Mouse (Mus musculus) cerebellum, adult 9-11 months (tissue): ENCODE data around the gene Gramd1b.

Source experiments
- DNase-seq: peaks from one replicate; pipeline ENCODE4 v3.0.0; 2022

The Gramd1b gene

DNA sequence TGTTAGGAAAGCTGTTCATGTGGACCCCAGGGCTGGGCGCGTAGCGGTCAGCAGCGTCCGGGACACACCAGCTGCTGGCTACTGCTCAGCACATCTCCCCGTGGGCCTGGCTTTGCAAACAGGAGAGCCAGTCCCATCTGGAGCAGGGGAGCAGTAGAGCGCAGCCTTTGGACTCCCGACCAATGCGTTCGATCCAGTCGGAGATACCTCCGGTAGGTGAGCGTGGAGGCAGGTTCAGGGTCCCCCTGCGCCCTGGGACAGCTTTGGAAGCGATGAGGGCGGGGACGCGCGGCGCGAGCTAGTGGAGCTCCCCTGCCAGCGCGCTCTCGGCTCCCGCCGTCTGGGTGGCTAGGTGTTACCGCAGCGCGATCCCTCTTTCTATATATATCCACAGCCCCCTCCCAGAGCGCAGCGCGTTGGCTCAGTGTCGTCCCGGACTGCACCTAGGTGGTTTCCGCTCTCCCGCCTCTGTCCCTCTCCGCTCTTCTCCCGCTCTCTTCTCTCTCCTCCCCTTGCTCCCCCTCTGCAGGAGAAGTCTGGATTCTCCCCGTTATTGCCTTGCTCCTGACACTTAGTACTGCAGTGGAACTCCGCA, at the start of gene Gramd1b:
Gene Gramd1b, minus strand, starts transcription at position 357 of the 595 bp plus-strand sequence.
- peak; percentile 74 for DNase-seq

DNA sequence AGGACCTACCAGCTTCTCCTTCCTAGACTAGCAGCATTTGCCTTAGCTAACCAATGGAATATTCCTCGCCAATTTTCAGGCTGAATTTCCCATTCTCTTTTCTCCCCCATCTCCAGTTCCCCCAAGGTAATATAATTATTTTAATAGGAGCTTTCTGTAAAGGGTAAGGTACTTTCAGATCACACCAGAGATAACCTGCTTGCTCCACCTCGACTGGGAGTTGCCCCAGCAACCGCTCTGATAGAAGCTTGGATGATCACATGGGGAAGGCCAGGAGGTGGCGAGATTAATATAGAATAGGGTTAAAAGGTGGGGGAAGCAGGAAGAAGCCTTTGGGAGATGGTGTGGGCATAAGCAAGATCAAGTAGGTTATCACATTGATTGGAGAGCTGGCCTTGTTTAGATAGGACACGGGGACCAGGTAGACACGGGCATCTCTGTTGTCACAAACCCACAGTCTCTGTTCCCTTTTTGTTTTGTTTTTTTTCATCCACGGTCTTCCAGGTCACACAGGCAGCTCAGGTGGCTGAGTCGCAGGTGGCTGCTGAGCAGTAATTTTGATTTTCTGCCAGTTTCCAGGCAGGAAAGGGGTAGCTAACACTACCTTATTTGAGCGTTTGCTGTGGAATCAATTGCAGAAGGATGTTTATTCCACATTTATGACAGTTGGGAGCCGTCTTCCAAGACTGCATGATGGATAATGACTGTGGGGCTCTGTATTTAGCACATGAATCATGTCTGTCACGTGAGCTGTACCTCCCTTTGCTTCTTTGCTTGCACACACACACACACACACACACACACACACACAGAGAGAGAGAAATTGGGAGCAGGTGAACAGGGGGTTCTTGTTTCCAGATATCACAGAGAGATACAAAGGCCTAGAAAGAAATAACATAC, 47.8 kb upstream of the Gramd1b start:
- peak; percentile 57 for DNase-seq

DNA sequence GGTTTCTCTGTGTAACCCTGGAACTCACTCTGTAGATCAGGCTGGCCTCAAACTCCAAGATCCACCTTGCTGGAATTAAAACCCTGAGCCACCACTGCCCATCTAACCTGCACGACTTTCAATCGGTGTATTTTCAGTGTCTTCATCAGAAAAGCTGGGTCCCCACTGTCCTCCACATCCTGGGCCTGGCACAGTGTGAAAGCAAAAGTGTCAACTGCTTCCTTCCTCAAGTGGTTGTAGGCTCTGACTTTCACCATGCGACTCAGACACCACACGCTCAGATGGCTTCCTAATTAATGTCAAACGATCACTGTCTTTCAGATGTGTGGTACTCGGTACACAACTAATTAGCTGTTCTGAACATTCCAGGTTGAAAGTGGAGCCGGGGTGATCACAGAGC, 45.9 kb upstream of the Gramd1b start:
- no peak for DNase-seq

DNA sequence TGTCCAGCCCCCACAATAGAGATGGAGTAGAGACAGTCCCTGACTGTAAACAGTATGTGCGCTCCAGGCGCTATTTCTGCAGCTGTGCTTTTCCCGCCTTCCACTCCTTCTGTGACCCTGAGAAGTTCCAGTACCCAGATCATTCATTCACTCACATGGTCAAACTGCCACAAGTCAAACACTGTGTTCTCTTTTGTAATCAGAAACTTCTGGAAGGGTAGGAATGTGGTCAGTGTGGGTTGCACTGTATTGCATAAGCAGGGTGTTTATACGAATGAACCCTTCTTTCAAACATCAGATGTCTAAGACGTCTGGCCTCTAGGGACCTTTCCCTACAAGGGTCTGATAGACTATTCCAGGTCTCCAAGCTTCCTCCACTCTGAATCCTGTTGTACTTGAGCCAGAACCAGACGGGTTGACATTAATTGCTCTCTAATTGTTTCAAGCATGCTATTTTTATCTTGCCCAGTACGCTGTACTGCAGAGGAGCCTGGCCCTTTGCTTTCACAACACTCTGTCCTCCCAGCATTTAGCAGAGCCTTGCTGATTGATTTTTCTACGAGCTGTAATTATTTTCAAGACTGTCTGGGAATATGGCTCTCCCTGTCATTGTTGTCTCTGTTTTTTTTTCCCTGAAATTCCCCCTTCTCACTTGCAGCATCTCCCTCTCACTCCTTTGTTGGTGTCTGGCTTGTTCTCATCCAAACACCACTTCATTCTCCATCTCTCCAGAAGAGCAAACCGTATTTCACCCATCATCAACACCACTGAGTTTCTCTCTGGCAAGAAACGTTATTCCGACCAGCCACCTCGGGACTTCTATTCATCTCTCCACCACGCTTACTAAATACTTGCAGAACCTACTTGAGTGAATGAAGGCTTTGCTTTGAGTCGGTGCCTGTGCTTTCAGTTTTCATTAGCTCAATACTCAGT, 44.1 kb upstream of the Gramd1b start:
- no peak for DNase-seq

DNA sequence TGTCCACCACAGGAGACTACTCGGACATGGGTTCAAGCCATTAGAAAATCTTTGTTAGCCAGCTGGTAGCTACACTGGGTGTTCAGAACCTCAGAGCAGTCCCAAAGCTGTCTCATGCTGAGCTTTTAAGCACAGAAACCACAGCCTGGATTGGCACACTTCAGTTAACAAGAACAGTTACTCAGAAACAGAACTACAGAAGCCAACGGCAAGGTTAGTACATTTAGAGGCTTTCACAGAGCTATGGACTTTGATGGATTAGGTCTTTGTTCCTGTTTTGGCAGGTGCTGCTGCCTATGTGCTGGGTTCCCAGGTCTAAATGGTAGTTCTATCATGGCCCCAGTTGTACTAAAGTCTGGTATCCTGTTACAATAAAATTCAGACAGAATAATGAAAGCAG, 40.1 kb upstream of the Gramd1b start:
- DNase-seq, result no peak

DNA sequence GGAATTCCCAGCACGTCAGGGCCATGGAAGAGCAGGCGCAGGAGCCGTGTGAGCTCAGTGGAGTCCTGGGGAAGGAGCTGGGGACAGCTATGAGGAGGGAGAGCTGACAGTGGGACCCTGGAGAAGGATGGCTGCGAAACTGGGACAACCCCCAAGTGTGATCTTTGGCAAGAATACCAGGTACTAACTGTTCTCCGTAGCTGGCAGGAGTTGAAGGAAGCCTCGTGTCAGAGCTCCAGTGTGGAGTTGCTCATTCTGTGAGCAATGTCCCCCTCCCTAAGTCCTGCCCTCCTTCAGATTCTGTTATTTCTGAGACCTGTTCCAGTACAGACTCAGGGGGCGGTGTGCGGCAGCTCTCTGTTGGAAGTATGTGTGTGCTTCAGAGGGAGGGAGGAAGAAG, 36.9 kb upstream of the Gramd1b start:
- peak; percentile 45 for DNase-seq

DNA sequence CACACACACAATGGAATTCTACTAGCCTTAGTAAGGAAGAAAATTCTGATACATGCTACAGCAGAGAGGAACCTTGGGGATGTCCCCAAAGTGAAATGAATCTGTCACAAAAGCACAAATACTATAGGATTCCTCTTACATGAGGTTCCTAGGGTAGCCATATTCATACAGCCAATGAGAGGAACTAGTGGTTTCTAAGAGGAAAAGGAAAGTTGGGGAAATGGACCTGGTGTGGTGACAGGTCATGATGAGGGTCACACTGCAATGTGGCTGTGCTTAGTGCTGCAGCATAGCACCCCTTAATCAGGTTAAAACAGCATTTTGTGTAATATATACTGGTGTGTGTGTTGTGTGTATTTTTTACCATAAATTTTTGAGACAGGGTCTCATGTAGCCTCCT, 32.6 kb upstream of the Gramd1b start:
- no peak for DNase-seq

DNA sequence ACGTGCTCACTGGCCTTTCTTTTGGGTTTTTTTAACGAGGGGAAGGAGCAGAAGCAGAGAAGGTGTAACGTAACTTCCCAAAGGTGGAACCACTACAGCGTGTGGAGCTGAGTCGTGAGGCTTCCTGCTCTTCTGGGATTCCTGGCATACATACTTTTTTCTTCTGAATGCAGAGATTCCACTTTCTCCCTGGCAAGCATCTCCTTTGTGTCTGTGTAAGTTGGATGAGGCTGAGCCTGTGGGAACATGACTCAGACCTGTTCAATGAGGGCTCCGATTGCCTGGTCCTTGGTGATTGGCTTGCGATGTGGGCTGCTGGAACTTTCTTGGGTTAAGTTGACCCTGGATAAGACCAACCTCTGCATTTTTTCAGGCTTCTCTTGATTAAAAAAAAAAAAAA, 28.5 kb upstream of the Gramd1b start:
- DNase-seq, result no peak

DNA sequence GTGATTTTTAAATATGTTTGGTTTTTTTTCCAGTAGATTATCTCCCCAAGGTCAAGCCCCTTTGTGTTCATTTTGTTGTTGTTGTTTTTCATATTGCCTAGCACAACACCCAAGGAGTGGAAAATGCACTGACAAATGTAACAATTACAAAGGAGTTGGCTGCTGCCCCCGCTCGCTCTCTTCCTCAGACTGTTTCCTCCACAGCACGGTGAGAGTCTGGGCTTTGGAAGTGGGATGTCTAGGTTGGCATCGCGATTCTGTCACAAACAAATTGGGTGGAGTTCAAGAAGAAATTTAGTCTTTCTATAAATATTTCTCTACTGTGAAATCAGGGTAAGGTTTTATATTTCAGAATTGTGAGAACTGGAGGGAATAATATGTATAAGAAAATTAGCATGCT, 26.6 kb upstream of the Gramd1b start:
- no peak for DNase-seq

DNA sequence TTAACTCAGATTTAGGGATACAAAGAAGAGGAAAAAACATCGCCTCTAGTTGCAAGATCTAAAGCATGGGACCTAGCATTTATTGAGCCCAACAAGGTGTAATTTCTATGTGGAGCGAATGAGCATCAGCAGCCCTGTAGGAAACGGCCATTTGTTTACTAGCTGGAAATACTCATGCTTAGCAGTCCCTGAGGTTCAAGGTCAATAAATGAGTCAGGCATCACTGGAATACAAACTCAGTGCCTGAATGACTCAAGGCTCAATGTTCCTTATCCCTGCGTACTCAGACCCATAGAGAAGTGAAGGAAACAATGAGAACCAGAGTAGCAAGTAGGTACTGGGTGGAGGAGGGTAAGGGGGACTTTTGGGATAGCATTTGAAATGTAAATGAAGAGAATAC, 25.2 kb upstream of the Gramd1b start:
- DNase-seq, result no peak

DNA sequence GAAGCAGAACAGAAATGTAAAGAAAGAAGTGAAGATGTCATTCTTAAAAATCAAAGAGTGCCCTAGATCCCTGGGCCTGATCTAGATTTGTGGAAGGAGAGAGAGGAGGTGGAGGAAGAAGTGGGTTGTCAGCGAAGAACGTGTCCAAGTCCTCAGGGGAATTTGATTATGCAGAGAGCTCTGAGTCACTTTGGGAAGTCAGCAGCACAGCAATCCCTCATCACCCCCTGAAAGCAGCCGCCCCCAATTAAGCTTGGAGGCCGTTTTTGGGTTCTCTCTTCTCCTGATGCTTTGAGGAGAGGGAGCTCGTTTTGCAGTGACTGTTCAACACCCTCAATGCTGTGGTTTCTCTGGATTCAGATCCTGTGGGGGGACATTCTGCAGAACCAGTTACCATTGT, 24.1 kb upstream of the Gramd1b start:
- no peak for DNase-seq

DNA sequence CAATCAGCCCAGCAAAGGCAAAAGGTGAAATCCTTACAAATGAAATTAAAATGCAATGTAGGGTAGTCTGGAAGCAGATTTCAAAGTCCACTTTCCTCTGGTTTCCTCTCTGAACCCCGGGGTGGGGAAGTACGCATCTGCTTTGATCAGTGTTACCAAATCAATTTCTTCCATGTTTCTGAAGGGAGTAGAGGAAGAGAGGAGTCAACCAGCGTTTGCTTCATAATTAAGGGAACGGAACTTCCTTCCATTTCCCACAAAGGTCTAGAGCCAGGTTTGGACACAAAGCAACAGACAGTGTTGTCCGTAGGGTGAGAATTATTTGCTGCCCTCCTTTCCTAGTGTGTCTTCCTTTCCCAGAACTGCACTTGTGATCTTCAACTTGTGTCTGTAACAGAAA, 16.7 kb upstream of the Gramd1b start:
- DNase-seq, result no peak

DNA sequence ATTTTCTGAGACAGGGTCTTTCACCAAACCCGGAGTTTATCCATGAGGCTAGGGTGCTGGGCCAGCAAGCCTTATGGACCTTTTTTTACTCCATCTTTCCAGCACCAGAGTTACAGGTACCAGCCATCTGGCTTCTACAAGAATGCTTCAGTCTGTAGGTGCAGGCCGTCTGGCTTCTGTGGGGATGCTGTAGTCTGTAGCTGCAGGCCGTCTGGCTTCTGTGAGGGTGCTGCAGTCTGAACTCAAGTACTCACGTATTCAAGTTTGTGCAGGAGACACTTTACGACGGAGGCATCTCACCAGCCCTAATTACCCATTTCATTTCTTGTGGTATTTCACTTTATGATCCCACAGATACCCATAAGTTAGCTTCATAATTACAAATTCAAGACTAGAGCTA, 14.0 kb upstream of the Gramd1b start:
- DNase-seq, result no peak

DNA sequence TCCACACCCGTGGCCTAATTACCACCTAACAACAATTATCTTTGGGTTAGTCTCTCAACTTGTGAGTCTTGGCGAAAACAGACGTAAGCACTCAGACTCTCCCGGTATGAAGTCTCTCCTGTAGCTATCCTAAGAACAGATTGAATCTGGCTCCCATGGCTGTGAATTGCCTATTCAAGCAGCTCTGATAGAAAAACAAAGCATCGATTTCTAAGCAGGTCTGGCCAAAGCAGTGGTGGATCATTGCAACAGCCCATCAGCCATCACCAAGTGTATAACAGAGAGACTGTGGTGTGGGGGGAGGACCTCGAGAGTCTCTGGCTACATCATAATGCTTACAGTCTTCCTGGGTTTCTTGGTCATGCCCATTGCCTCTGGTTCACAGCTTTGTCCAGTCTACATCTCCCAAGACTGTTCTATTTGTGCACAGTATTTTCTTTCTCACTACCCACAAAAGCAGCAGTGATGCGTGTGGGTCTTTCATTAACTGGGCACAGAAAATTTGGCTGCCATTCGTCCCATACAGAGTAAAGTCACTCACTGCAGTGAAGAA, 8.5 kb upstream of the Gramd1b start:
- DNase-seq, result no peak

DNA sequence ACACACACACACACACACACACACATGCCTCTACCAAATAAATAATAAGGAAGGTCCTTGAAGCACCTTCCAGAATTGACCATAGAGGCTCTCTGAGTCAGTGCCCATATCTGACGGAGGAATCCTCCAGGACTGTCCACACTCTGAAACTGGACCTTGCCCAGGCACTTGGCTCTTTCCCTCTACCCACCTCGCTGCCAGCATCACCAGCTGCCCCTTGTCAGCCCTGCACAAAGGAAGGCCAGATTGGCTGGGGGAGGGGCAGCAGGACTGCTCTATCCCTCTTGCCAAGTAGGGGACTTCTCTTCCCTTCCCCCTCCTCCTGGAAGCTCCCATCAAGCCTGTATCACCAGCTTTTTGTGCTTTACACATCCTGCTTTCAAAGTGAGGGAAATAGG, 6.5 kb upstream of the Gramd1b start:
- peak; percentile 99 for DNase-seq

DNA sequence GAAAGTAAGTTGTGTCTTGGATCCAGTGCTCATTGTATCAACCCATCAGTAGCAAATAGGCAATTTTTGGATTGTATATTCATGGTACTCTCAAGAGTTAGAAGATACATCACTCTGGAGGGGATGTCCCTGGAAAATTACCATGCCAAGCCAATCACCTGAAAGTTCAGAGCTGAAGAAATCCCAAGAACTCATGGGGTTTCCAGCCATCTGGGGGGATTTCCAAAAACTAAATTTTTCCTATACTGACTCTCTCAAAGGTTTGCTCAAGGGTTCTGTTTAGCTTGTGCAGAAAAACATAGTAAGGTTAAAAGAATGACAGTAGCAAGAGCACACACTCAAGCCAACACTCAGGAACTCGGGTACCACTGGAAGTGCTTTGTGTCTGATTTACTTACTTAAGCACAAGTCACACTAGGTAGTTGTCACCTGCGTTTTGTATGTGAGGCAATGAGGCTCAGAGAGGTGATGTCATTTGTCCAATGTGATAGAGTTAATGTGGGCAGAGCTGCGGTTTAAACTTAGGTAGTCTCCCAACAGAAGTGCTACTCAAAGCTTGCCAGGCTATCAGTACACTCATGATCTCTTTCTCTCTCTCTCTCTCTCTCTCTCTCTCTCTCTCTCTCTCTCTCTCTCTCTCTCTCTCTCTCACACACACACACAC, 6.0 kb upstream of the Gramd1b start:
- DNase-seq, result no peak

DNA sequence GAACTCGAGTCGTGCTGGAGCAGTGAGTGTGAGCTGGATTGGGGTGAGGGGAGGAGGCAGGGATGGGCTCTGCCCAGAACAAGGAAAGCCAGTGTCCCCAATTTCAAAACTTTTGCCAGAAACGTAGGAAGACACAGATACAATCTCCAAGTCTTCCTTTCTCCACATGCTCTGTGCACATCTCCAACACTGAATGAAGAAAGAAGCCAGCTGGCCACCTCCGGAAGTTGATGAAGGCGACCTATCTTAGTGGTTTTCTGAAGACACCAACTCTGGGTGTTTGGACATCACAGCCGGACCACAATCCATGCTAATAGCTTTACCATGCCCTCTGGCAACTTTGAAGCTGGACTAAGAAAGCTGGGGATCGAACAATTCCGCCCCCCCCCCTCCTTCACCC, 647 bp downstream of the Gramd1b start:
- DNase-seq, result peak; percentile 46

DNA sequence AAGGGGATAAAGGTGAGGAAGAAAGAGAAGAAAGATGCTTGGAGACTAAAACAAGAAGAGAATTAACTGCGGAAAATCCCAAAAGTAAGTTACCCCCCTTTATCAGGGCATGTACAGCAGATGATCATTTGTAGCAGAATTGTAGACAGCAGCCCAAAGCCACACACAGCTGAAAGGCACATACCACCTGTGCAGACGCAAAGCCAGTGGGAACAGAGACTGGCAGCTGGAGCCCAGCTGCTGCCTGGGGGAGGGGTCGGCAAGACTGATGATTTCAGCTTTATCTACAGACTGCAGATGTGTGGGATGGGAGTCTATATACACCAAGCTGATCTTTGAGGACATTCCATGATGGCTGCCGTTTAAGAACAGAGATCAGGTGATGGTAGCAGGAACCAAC, 2.5 kb downstream of the Gramd1b start:
- DNase-seq, result peak; percentile 23

DNA sequence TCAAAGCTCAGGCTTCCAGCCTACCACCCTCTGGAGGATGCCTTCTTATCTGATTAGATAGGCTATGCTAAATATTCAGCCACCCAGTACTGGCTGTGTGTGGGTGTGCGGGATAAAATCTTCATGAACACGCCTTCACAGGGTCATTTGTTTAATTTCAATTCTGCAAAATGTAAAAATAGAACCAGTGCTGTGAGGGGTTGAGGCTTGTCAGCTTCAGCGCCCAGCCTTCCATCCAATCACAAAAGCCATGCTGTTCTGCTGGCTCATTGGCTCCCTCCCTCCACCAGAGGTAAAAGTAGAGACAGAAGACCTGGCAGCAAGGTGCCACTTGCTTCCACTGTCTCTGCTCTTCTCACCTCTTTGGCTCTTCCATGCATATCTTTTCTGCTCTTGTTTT, 4.3 kb downstream of the Gramd1b start:
- DNase-seq, result no peak

DNA sequence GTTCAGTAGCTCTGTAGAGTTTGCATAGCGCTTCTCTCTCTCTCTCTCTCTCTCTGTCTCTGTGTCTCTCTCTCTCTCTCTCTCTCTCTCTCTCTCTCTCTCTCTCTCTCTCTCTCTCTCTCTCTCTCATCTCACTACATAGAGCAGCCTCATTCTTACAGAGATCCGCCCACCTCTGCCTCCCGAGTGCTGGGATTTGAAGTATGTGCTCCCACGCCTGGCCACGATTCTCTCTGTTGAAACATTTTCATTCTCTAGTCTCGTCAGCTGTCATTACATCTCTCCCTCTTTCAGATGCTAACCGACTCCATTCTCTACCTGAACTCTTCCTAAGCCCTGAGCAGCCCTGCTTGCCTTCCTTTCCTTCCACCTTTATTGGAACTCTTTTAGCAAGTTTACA, 9.0 kb downstream of the Gramd1b start:
- no peak for DNase-seq

DNA sequence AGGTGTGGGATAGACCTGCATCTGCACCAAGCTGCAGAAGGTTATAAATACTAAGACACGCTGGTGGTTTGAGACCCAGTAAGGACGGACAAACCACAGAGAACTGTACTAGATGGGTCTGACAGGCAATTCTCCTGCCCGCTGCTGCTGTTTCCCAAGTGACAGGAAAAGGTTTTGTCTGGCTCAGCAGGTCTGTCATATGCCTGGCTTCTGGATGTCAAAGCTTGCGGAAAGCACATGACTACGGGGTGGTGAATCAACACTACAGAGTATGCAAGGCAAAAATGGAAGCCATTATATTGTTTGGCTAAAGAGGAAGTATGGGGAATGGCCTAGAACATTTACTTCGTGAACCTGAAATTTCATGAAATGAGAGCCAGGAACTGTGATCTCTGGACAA, 10.1 kb downstream of the Gramd1b start:
- DNase-seq, result no peak

DNA sequence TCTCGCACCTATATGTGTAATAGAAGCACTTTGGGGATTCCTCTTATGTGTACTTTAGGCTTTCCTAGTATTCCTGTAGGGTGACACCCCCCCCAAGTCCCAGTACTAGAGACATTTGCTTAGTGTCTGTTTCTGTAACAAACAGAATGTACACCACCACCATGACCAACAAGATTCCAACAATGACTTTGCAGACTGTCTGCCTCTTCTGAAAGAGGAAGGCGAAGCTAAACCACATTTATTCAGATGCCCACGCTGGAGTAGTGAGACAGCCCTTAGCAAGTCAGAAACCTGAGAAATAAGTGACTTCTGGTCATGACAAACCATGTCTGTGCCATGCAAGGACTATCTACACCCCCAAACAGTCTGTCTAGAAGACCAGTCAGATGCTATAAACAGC, 11.9 kb downstream of the Gramd1b start:
- no peak for DNase-seq

DNA sequence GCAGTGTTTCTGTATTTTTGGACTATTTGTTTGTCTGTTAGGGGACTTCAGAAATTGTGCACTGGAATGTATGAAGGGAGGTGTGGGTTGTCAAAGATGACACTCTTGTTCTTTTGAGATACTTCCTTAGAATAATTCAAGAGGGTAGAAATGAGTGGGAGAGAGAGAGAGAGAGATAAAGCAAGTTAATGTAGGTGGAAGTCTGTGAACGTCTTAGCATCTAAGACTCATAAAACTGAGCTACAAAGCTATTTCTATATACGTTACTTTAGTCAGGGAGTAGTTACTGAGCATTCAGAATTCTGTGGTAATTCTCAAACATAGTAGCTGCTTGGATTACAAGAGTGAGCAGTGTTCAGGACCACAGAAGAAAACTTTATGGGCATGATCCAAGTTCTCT, 19.2 kb downstream of the Gramd1b start:
- no peak for DNase-seq
